Mouse (Mus musculus): ENCODE data around the gene Exosc8.
A peak's percentile ranks its signal among the peaks of the same experiment; 100 is the strongest.
"Not testable (repeated sequence)": the region's sequence is repeated elsewhere in the genome, so short reads cannot be mapped to it uniquely, and the experiment has no call there.

The Exosc8 gene

DNA sequence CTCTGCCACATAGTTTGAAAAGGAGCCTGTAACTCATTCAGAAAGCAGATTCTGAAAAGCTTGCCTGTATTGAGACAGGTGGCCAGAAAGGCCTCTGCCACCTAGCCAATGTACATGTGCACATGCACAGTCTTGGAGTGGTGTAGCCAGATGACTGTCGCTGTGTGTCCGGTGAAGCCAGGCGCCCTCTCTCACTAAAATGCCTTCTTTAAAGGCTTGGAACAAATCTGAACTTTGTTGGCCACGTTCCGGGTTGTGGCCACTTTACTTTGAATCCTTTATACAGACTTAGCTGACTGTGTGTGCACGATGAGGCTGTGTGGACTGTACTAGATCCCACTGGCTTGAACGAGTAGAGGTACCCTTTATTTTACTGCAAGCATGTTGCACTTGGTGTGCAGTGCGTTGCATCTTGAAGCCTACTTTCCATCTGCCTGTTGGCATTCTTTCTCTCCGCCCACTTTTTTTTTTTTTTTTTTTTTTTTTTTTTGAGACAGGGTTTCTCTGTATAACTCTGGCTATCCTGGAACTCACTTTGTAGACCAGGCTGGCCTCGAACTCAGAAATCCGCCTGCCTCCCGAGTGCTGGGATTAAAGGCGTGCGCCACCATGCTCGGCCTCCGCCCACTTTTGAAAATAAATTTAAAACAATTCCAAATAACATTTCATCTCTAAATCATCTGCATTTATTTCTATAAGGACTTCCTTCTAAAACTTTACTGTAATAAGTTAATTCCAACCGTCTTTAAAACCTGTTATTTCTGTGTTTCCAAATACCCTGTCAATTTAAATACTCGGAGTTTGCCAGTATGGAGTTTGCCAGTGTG lies 1.1 kb upstream of the Exosc8 start:
- DNase-seq (ENCODE audit: low read depth, low spot score) = no peak

DNA sequence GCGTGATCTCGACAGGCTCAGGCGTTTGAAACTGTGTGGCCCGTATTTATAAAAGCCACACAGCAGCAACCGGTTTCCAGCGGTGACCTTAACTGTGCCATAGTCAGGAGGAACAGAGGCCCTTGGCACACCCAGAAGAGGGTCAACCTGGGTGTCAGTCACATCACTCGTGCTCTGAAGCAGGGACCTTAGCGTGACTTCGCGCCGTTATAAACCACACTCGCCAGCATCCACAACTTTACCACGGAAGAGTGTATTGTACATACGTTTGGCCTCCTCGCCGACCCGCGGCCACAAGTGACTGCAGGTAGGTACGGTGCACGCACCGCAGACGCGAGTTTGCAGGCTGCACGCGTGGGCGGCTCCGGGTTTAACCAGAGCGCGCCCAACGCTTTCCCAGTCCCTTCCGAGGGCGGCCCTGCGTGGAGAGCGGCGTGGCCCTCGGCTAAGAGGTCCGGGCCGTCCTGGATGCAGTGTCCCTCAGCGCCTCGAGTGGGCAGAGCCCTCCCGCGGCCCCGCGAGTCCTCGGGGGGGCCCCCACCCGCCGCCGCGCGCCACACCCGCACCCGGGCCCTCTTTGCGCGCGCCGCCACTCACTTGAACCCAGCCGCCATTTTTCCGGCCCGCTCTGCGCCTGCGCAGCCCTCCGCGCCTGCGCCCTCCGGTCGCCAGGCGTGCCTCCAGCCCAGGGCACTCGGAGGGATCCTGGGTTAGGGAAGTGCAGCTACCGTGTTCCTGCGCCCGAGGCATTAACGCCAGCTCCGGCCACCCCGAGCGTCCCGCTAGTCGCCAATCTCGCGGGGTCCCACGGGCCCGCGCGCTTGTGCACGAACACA lies 564 bp downstream of the Exosc8 start:
- peak; percentile 86 for DNase-seq (ENCODE audit: low read depth, low spot score)

DNA sequence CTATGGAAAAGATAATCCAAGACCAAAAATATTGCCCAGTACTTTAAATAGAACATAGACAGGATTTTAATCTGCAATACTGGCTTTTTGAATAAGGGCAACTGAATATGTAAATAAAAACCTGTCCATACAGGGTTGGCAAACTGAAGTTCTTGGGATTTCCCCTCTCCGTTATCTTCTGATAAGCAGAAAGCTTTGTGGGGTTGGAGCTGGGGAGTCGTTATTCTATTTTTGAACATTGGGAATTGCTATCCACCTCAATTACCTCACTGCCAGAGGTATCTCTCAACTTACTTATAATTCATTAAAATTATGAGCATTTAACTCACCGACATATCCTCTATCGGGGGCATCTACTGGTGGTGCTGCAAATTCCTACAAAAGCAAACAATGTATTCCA lies 2.8 kb downstream of the Exosc8 start:
- DNase-seq (ENCODE audit: low read depth, low spot score) = no peak

DNA sequence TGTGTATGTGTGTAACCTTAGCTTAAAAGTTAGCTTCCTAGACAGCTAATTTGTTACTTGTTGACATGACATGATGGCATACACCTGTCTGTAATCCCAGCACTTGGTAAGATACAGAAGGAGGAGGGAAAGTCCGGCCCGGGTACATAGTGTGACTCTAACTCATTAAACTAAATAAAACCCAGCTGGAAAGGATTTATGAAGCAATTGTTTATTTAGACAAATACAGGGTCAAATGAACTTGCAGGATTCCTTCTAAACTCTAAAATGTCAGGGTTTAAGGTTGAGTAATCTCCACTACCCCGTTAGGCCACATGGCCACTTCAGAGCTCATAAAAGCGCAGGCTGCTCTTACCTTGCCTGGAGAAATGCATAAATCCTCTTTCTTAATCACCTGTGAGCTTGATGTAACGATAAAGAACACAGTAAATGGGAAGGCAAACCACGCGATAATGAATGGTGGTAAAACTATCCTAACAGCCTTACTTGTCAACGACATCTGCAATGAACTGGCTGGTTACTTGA lies 3.5 kb downstream of the Exosc8 start:
- no peak for DNase-seq (ENCODE audit: low read depth, low spot score)

DNA sequence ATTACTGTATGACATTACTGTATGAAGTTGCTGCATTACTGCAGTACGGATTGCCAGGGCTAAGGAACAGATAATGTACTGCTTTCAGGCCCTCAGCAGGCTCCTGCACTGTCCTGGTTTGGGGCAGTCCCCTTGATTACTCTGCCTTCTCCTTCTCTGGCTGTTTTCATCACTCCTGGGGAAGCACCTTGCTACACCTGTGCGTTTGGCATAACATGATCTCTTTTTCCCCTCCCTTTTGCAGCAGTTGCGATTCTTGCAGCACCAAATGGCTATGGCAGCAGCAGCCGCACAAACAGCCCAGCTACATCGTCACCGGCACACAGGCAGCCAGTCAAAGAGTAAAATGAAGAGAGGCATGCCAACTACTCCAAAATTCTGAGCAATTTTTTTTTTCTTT lies 7.1 kb downstream of the Exosc8 start:
- no peak for DNase-seq (ENCODE audit: low read depth, low spot score)

DNA sequence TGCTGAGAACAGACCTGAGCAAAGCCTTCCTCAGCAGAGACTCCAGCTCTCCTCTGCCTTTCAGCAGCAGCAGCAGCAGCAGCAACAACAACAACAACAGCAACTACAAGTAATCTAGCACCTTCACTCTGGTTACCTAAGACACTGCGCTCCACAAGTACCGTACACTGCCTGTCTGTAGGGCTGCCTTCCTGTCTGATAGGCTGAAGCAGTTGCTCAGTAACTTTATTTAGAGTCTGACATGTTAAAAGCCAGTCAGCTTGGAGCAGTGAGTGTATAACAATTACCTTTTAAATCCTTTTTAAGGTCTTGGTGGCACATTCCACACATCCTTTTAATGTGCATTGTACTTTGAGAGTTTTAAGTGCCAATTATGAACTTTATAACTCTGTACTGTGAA lies 7.6 kb downstream of the Exosc8 start:
- DNase-seq (ENCODE audit: low read depth, low spot score) = no peak

DNA sequence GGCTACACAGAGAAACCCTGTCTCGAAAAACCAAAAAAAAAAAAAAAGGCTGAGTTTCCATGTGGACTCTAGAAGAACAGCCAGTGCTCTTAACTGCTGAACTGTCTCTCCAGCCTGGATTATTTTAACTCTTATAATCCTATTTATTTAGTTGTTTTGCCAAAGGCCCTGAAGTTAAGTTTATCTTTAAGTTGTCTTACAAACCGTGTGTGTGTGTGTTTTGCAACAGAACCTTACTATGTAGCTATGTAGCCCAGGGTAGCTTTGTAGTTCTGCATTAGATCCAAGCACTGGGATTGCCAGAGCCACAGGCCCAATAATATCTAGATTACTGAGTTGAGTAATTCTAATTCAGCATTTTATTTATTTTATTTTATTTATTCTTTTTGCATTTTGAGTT lies 9.8 kb downstream of the Exosc8 start:
- no peak for DNase-seq (ENCODE audit: low read depth, low spot score)

DNA sequence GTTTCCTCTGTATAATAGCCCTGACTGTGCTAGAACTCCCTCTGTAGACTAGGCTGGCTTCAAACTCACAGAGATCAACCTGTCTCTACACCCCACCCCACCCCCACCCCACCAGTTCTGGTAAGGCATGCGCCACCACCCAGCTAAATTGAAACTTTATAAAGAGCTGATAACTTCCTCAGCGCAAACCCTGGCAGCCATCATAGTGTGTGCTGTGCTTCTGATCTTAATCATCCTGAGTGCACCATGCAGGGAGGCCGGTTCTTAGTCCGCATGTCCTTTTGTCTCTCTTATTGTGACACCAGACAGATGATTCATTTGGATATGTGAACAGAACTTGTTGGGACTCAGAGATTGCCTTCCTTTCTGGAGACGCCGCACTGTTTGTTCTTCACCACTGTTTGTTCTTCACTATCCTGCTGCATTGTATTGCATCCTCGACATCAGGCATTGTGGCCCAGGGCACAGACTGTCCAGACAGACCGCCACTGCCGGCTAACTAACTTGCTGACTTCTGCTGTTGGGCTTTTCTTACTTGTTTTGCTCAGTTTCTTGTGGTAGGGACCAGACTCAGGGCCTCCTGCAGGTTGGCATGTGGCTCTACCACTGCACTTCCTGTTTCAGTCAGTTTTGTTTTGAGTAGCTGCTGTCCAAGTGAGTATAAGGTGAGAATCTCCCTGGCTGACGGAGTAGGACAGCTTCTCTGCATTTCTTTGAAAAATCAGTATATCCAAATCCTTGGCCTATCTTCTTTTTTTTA lies 11.3 kb downstream of the Exosc8 start:
- no peak for DNase-seq (ENCODE audit: low read depth, low spot score)

DNA sequence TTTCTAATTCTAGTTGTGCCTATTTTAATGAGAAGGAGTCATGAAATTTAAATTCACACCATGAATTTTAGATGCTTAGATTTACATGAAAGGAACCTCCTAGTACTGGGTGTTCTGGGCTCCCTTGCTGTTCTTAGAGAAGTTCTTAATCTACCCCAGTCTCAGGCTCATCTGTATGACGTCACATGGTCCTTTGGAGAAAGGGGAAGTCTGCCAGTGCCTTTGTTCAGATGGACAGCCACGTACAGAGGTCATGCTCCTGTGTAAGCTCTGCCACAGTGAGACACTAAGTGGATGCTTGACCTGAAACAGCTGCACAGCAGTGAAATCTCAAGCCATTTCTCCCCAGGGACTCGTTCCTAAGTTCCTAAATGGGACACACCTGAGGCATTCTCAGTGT lies 16.2 kb downstream of the Exosc8 start:
- no peak for DNase-seq (ENCODE audit: low read depth, low spot score)

DNA sequence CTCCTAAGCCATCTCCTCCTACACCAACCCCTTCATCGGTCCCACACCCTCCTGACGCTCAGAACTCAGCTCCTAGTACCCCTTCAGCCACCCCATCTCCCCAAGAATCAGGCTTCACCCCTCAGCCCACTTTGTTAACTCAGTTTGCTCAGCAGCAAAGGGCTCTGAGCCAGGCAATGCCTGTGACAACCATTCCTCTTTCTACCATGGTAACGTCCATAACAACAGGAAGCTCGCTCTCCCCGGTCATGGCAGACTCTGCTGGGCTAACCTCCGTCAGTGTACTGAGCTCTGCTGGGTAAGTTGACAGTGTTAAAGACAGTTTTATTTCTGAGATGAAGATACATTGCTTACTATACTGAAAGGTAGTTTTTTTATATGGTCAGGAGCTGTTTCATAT lies 17.8 kb downstream of the Exosc8 start:
- DNase-seq (ENCODE audit: low read depth, low spot score) = no peak

DNA sequence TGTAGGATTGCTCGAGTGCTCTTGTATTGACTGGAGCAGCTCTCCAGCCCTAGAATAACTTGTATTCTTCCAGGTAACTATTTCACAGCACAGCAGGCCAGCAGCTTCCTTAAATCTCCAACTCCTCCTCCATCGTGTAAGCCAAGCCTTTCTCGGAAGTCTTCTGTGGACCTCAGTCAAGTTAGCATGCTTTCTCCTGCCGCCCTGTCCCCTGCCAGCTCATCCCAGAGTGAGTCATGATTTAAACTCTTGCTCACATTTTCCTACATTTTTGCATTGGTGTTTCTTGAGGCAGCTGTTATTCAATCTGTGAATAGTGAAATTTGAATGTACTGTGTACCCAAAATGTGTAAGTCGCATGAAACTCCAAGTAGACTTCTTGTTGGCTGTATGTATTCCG lies 19.7 kb downstream of the Exosc8 start:
- DNase-seq (ENCODE audit: low read depth, low spot score) = no peak

DNA sequence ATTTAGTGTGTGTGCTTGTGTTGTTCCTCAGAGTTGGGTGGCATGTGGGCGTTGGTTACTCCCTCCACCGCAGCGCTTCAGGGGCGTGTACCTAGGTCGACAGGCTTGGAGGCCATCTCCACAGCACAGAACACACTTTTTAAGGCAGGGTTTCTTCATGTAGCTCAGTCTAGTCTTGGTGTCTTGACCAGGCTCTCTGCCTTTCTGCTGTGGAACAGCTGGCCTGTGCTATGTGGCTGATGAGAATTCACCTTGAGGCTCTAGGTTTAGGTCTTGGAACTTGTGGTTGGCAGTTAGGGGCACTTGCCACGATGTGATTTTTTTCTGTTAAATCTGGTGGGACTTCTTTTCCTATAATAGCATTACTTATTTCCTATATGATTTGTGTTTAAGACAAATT lies 20.9 kb downstream of the Exosc8 start, which contains the start of gene Gm21958:
TSS of gene Gm21958 (minus strand) at position 101 of the 400 bp plus-strand sequence.
- no peak for DNase-seq (ENCODE audit: low read depth, low spot score)

DNA sequence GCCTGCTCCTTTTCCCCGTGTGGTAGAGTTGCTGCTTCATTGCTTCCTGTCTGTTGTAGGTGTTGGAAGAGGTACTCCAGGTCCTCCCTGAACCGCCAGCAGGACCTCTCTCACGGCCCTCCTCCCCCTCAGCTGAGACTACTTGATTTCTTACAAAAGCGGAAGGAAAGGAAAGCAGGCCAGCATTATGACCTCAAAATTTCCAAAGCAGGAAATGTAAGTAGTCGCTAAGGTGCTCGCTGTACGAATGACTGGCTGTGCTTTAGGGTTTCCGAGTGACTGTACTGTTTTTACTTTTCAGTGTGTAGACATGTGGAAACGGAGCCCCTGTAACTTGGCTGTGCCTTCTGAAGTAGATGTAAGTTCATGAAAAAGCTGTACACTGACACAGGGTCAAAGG lies 26.2 kb downstream of the Exosc8 start:
- DNase-seq (ENCODE audit: low read depth, low spot score) = no peak

DNA sequence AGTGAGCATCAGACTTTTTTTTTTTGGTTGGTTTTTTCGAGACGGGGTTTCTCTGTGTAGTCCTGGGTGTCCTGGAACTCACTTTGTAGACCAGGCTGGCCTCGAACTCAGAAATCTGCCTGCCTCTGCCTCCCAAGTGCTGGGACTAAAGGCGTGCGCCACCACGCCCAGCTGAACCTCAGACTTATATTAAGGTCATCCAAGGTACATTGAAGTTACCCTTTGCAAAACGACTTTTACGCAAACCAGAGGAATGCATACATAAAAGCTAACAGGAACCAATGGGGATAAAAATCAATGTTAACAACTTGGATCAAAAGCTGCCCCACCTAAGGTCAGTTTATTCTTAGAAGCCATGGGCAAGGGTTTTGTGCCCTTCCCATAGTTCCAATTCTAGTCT lies 31.1 kb downstream of the Exosc8 start:
- DNase-seq (ENCODE audit: low read depth, low spot score) = not testable (repeated sequence)

DNA sequence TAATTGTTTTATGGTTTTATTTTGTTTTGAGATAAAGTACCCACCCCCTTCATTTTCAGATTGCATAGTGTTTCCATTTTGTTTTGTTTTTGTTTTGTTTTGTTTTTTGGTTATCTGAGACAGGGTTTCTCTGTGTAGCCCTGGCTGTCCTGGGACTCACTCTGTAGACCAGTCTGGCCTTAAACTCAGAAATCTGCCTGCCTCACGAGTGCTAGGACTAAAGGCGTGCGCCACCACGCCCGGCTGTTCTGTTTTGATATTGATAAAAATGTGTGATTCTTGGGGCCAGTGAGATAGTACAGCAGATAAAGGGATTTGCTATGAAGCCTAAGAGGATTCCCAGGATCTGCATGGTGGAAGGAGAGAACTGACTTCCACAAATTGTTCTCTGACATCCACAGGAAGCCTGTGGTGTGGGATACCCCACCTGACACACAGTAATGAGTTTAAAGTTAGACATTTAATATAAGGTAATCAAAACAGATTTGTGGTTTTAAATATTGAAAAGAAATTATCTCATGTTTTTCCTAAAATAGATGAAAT lies 35.4 kb downstream of the Exosc8 start:
- DNase-seq (ENCODE audit: low read depth, low spot score) = no peak

DNA sequence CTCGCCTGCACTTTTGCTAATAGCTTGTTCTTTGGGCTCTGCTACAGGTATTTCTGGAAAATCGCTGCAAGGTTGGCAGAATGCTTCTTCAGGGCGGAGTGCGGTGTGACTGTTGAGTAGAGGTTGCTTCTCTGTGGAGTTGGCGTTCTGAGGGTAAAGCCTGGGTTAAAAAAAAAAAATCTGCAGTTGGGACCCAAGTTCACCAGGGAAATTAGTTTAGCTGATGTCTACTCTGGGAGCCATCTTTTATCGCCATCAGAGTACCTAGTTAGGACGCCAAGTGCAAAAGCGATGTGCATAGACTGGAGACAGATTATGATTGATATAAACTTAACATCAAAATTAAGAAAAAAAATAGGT lies 42.2 kb downstream of the Exosc8 start:
- DNase-seq (ENCODE audit: low read depth, low spot score) = no peak

DNA sequence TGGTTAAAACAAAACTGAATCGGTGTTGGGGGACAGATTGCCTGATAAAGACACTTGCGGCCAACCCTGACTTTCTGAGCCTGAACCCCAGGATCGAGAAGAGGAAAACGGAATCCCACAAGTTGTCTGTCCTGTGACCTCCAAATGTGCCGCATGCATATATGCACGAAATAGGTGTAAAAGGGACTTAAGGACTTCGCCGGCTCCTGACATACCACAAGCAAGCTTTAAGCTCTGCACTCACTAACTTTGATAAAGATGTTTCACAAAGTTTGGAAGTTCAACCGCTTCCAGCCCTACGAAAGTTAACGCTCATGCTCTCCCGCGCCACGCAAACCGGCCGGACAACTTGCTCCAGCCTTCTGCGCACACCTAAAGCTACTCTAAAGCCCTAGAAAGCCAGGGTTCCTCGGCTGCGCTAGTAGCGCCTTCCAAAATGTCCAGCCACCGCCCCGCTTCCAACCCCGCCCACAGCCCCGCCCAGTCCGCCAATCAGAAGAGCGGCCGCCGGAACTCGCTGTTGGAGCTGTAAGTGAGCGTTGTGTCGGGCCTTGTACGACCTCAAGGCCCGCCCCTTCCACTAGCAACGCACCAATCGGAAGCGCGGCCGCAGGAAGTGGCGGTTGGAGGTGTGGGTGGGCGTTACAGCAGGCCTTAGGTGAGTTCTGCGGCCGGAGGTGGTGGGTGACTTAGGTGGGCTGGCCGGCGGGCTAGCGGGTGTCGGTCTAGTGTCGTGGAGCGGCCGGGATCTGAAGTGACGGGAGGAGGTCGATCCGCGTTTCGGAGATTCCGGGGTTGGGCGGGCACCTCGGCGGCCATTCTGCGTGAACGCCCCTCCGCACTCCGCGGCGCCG lies 42.8 kb downstream of the Exosc8 start, which contains the start of gene Supt20:
TSS of gene Supt20 (plus strand) at position 606 of the 854 bp plus-strand sequence.
- DNase-seq (ENCODE audit: low read depth, low spot score) = peak; percentile 91

DNA sequence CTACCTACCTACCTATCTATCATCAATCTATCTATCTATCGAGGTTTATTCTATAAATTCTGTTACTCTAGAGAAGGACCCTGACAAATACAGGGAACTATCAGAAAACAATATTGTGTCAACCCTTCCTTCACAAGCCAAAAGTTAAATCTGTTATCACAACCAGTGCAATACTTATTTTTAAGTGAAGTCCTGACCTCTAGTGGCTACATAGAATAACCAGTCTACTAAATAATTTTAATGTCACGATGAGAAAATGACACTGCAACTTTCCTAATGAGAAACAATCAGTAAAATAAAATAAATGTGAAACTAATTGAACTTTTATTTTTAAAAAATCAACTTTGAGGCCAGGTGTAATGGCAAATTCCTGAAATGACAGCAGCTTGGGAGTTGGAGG lies 46.1 kb downstream of the Exosc8 start:
- no peak for DNase-seq (ENCODE audit: low read depth, low spot score)

DNA sequence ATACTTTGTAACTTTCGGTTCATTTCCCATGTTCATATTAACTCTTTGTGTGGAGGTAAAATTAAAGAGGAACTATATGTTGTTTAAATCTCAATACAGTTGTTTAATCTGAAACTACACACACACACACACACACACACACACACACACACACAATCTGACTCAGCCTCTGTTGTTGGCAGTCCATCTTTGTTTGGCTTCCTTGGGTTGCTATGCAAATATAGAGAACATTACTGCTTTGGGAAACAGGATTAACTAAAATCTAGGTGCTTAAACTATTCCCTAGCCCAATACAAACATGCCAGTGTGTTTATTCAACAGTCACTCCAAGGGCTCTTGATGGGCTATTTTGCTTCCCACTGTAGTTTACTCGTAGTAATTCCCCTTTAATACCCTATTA lies 47.9 kb downstream of the Exosc8 start:
- no peak for DNase-seq (ENCODE audit: low read depth, low spot score)

DNA sequence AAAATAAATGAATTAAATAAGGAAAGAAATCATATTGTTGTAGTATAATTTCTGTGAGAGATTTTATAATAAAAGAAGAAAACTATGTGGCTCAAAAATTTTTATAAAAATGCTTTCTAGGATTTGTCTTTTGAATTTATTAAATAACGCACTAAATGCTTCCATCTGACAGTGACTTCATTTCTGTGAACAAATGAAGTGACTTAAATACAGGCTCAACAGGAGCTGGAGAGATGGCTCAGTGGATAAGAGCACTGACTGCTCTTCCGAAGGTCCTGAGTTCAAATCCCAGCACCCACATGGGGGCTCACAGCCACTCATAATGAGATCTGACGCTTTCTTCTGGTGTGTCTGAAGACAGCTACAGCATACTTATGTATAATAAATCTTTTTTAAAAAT lies 50.0 kb downstream of the Exosc8 start:
- no peak for DNase-seq (ENCODE audit: low read depth, low spot score)
